Mouse (Mus musculus): ENCODE measurements around the gene Serpine1. TPM values are rescaled to one million over a fixed set of nuclear protein-coding genes. Genes with fewer than 3 reads are reported as not detected.

Gene Serpine1
- polyA plus RNA-seq, 1 experiment from 2014 or later, result 0.05 TPM

DNA sequence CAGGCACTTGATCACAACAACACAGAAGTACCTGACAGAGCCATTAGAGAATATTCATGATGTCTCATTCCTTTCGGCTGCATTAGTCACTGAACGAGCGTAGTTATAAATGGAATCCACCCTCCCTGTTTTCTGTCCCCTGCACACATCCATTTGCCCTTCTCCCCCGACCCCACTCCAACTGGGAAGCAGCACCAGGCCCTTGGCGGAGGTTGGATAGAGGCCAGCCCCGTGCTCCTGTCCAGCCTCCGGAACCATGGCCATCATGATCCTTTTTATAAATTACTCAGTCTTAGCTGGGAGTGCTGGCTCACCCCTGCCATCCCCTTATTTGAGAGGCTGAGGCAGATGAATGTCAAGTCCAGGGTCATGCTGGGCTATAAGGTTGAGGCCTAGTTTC, 17.8 kb downstream of the Serpine1 start:
- Histone ChIP-seq H3K4me1 (replicated peaks) (no peaks in the 10 kb centered on the region), H3K27ac (no peak overlapping the region), H3K9me3 (replicated peaks) (no peaks in the 10 kb centered on the region), H3K27me3 (0 out of 2 replicates have a peak, but pooled peaks cover 3% of the 10 kb centered on the region), H3K36me3 (no peaks in the 10 kb centered on the region), H3K4me3 (replicated peaks) (no peak overlapping the region), H3K4me2 (no peak overlapping the region), H3K9ac (no peak overlapping the region)
- WGBS (ENCODE audit: insufficient replicate concordance), result 71% methylated on average over 7 of the region's 7 CpGs
- no peak for DNase-seq
- no peak for ATAC-seq (ENCODE audit: low read depth)

DNA sequence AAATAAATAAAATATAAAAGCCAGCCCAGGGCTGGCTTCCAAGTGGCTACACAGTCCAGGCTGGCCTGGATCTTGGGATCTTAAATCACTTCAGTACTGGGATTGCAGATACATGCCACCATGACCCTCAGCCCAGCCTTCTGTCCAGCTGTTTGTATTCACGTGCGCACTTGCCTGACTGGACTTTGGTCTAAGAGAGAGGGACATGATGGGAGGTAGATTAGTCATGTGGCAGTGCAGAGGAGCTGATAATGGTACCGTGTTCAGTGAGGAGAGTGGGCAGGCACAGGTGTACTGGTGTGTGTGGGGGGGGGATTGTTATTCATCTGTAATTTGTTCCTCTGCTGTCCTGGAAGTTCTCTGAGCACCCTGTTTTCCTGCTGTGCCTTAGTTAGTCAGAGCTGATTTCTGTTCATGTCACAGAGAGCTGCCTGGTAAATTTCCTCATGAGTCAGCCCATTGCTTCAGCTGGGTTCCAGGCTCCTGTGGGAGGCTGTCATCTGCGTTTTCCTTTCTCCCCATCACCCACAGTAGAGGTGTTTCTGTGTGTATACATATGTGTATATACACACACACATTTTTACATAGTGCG, 20.1 kb downstream of the Serpine1 start:
- ATAC-seq (ENCODE audit: low read depth), result no peak
- H3K36me3 ChIP-seq, result no peaks in the 10 kb centered on the region
- H3K27ac ChIP-seq, result no peak overlapping the region
- H3K27me3 ChIP-seq, result peaks cover 12% of the 10 kb centered on the region; the same call in 1 of the 2 replicates
- no peak overlapping the region for H3K4me3 ChIP-seq (replicated peaks)
- DNase-seq, result no peak
- no peak overlapping the region for H3K4me2 ChIP-seq
- no peaks in the 10 kb centered on the region for H3K9me3 ChIP-seq (replicated peaks)
- H3K9ac ChIP-seq, result no peak overlapping the region
- no peaks in the 10 kb centered on the region for H3K4me1 ChIP-seq (replicated peaks)
- 66% methylated on average over 5 of the region's 5 CpGs for WGBS (ENCODE audit: insufficient replicate concordance)

DNA sequence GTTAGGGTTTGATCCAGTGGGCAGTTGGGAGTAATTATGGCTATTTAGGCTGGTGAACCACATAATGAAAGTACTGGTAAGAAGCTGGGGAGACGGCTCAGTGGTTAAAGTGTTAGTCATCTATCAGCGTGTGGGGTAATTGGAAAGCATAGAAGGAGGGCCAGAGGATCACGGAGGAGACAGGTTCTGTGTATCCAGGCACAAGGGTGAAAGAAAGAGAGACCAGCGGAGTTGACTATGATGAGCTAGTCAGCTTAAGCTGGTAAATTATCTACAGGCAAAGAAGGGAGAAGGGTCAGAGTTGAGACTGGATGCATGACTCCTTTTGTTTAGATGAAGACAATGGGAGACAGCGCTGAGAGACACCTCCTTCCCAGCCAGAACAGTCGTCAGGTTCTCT, 20.9 kb downstream of the Serpine1 start:
- H3K4me2 ChIP-seq, result no peak overlapping the region
- no peak overlapping the region for H3K27ac ChIP-seq
- no peak for ATAC-seq (ENCODE audit: low read depth)
- H3K4me1 ChIP-seq (replicated peaks), result peaks cover 4% of the 10 kb centered on the region
- H3K9me3 ChIP-seq (replicated peaks), result no peaks in the 10 kb centered on the region
- no peak for DNase-seq
- peaks cover 9% of the 10 kb centered on the region; the same call in 1 of the 2 replicates for H3K27me3 ChIP-seq
- H3K36me3 ChIP-seq, result no peaks in the 10 kb centered on the region
- H3K4me3 ChIP-seq (replicated peaks), result no peak overlapping the region
- 51% methylated on average over 6 of the region's 6 CpGs for WGBS (ENCODE audit: insufficient replicate concordance)
- H3K9ac ChIP-seq, result no peak overlapping the region

DNA sequence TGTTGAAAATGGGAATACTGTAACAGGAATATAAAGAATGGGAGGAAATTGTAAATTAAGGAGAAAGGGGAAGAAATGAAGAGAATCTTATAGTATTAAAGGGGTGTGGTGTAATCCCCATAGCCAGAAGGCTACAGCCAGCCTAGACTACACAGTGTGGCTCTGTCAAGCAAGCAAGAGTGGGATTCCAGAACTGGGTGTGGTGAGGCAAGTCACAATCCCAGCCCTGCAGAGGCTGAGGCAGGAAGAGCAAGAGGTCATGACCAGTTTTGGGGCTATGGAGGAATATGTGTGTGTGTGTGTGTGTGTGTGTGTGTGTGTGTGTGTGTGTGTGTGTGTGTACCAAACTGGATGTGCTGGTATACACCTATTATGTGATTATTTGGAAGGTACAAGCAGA, 25.1 kb downstream of the Serpine1 start:
- Histone ChIP-seq H3K9ac (no peak overlapping the region), H3K4me2 (no peak overlapping the region), H3K27ac (no peak overlapping the region), H3K9me3 (replicated peaks) (no peaks in the 10 kb centered on the region), H3K4me1 (replicated peaks) (peaks cover 22% of the 10 kb centered on the region), H3K27me3 (peaks cover 9% of the 10 kb centered on the region; the same call in 1 of the 2 replicates), H3K36me3 (peaks cover 13% of the 10 kb centered on the region), H3K4me3 (replicated peaks) (no peak overlapping the region)
- no peak for DNase-seq
- ATAC-seq (ENCODE audit: low read depth), result no peak

DNA sequence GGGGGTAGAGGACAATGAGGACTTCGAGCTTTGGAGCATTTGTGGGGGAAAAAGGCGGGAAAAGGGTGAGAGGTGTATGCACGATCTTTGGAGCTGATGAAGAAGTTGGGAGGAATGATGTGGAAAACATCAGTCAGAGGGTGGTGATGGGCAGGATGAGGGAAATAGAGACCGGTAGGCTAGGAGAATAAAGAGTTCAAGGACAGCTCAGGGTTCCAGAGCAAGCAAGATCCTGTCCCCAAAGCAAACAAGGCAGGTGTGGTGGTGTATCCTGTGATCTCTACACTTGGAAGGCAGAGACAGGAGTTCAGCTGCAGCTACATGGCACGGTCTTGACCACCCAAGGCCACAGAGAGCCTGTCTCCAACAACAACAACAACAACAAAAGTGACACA, 25.7 kb downstream of the Serpine1 start:
- ATAC-seq (ENCODE audit: low read depth), result 0 out of 2 replicates have a peak, but pooled peaks have one; percentile 4

DNA sequence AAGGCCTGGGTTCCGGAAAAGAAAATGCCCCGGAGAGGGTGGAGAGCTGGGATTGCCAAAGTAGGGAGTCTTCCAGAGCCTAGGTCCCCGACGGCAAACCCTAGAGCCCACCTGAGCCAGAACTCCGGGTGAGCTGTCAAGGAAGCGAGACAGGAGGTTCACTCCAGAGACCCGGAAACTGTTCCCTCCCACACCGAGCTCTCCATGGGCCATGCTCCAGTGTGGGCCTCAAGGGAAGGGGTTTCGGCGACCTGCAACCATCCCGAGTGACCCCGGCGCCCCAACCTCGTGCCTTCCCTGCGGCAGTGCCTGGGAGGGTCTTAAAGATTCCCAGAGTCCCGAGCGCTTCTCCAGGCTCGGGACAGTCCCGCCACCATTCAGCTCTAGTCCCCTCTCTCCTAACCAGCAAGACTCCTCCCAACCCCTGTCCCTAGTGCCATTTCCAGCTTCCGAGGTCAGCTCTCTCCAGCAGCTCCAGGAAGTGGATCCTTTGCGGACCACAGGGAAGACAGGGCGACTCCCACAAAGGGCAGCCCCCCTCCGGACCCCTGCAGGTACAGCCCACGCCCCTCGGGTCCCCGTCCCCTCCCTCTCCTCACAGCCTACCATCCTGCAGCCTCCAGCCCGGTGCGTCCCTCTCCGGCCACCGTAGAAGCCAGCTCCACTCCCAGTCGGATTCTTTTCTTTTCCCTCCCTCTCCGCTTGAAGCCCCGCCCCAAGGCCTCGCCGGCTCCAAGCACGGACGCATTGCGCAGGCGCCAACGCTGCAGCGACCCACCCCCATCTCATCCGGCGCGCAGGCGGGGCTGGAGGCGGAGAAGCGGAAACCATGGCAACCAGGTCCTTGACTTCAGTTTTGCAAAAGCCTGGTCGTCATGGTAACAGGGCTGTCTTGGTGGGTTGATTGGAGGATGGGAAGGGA, 26.4 kb downstream of the Serpine1 start, which contains the start of gene Ap1s1:
Ap1s1 (minus strand) TSS at position 734 of the 922 bp plus-strand sequence.
- peak within 1 kb of the TSS; percentile 77 for H3K27ac ChIP-seq
- under 1% methylated on average over 48 of the region's 48 CpGs for WGBS (ENCODE audit: insufficient replicate concordance)
- H3K27me3 ChIP-seq, result peaks cover 9% of the 10 kb centered on the region; the same call in 1 of the 2 replicates
- ATAC-seq (ENCODE audit: low read depth) (peak; percentile 87), DNase-seq (peak; percentile 92)
- H3K9me3 ChIP-seq (replicated peaks), result no peaks in the 10 kb centered on the region
- peaks cover 22% of the 10 kb centered on the region for H3K4me1 ChIP-seq (replicated peaks)
- H3K4me2 ChIP-seq, result peak within 1 kb of the TSS; percentile 93
- H3K4me3 ChIP-seq (replicated peaks), result peak within 1 kb of the TSS; percentile 82
- peaks cover 24% of the 10 kb centered on the region for H3K36me3 ChIP-seq
- H3K9ac ChIP-seq, result peak within 1 kb of the TSS; percentile 86

More for the DNA sequence above, 25.7 kb downstream of the Serpine1 start:
- peak overlapping the region; percentile 82 for H3K4me3 ChIP-seq (replicated peaks)
- H3K27ac ChIP-seq, result no peak overlapping the region
- H3K27me3 ChIP-seq, result peaks cover 9% of the 10 kb centered on the region; the same call in 1 of the 2 replicates
- DNase-seq, result no peak
- peaks cover 20% of the 10 kb centered on the region for H3K36me3 ChIP-seq
- H3K4me1 ChIP-seq (replicated peaks), result peaks cover 22% of the 10 kb centered on the region
- peak overlapping the region; percentile 93 for H3K4me2 ChIP-seq
- H3K9me3 ChIP-seq (replicated peaks), result no peaks in the 10 kb centered on the region
- H3K9ac ChIP-seq, result no peak overlapping the region
- 26% methylated on average over 5 of the region's 5 CpGs for WGBS (ENCODE audit: insufficient replicate concordance)

DNA sequence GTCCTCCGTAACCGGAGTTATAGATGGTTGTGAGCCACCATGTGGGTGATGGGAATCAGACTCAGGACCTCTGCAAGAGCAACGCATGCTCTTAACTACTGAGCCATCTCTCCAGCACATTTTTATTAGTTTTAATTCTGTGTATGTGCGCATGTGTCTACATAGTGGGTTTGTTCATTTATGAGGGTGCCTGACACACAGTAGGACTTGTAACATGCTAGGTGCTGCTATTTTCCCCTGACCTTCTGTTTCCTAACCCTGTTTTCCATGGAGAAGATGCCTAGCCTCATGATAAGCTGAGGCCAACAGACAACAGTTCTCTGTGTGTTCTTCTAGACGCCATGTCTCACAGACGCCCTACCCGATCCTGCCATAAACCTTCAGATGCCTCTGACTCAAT, 28.1 kb downstream of the Serpine1 start:
- Histone ChIP-seq H3K36me3 (peaks cover 40% of the 10 kb centered on the region), H3K27me3 (peaks cover 9% of the 10 kb centered on the region; the same call in 1 of the 2 replicates), H3K4me3 (replicated peaks) (no peak overlapping the region), H3K9me3 (replicated peaks) (no peaks in the 10 kb centered on the region), H3K9ac (no peak overlapping the region), H3K4me1 (replicated peaks) (peaks cover 22% of the 10 kb centered on the region), H3K27ac (no peak overlapping the region), H3K4me2 (no peak overlapping the region)
- WGBS (ENCODE audit: insufficient replicate concordance), result 87% methylated on average over 7 of the region's 7 CpGs
- ATAC-seq (ENCODE audit: low read depth) (no peak), DNase-seq (no peak)

DNA sequence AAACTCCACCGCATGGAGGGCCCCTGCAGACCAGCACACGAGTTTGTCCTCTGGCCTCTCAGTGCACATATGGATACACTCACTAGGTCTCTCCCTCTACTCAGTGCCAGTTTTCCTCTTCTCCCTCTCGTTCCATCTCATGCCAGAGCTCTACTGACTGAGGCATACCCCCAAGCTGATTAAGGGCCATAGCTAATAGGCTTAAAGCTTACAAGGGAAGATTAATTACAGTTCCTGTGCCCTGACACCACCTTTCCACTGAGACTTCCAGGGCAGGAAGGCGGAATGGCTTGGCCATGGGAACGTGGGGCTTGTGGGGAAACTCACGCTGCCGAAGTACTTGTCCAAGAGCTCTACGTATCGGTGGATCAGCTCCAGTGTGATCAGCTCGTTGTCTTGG, 30.6 kb downstream of the Serpine1 start:
- Histone ChIP-seq H3K9me3 (replicated peaks) (no peaks in the 10 kb centered on the region), H3K4me2 (no peak overlapping the region), H3K4me1 (replicated peaks) (peaks cover 21% of the 10 kb centered on the region), H3K4me3 (replicated peaks) (no peak overlapping the region), H3K27me3 (no peaks in the 10 kb centered on the region), H3K27ac (no peak overlapping the region), H3K36me3 (peaks cover 65% of the 10 kb centered on the region), H3K9ac (no peak overlapping the region)
- no peak for DNase-seq
- 80% methylated on average over 10 of the region's 10 CpGs for WGBS (ENCODE audit: insufficient replicate concordance)
- no peak for ATAC-seq (ENCODE audit: low read depth)

DNA sequence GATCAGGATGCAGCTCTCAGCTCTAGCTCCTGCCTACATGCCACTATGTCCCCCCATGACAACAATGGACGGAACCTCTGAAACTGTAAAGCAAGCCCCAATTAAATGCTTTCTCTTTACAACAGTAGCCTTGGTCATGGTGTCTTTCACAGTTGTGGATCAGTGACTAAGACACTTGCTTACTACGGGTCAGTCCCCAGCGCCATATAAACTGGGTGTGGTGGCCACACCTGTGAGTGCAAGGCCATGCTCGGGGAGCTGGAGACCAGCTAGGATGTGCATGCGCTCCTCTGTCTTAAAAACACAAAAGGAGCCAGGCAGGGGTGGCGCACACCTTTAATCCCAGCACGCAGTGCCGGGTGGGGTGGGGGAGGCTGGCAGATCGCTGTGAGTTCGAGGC, 32.6 kb downstream of the Serpine1 start:
- peaks cover 1% of the 10 kb centered on the region; the same call in 1 of the 2 replicates for H3K4me1 ChIP-seq (replicated peaks)
- H3K9ac ChIP-seq, result no peak overlapping the region
- no peak overlapping the region for H3K4me2 ChIP-seq
- no peak overlapping the region for H3K27ac ChIP-seq
- WGBS (ENCODE audit: insufficient replicate concordance), result 88% methylated on average over 10 of the region's 10 CpGs
- H3K36me3 ChIP-seq, result peaks cover 76% of the 10 kb centered on the region
- DNase-seq (no peak), ATAC-seq (ENCODE audit: low read depth) (no peak)
- no peak overlapping the region for H3K4me3 ChIP-seq (replicated peaks)
- no peaks in the 10 kb centered on the region for H3K9me3 ChIP-seq (replicated peaks)
- no peaks in the 10 kb centered on the region for H3K27me3 ChIP-seq

DNA sequence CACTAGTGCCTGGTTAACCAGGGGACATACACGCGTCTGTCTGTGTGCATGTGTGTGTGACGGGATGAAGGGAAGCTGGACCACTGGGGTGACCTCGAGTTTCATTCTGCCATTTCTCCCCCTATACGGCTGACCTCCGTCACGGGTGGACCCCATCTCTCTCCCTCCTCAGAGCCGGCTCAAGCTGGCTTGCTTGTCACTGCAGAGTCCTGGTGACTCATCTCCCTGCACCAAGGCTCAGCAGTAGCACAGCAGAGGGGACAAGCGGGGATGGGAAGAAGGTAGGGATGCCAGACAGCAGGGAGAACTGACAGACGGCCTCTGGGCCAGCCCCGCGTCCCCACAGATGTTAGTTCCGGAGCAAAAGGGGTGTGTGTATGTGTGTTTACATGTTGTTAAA, 35.9 kb downstream of the Serpine1 start:
- Histone ChIP-seq H3K36me3 (peaks cover 55% of the 10 kb centered on the region), H3K4me2 (no peak overlapping the region), H3K4me1 (replicated peaks) (peaks cover 28% of the 10 kb centered on the region), H3K27ac (no peak overlapping the region), H3K4me3 (replicated peaks) (no peak overlapping the region), H3K9ac (no peak overlapping the region), H3K27me3 (peaks cover 20% of the 10 kb centered on the region), H3K9me3 (replicated peaks) (no peaks in the 10 kb centered on the region)
- 81% methylated on average over 13 of the region's 13 CpGs for WGBS (ENCODE audit: insufficient replicate concordance)
- ATAC-seq (ENCODE audit: low read depth), result no peak
- no peak for DNase-seq

DNA sequence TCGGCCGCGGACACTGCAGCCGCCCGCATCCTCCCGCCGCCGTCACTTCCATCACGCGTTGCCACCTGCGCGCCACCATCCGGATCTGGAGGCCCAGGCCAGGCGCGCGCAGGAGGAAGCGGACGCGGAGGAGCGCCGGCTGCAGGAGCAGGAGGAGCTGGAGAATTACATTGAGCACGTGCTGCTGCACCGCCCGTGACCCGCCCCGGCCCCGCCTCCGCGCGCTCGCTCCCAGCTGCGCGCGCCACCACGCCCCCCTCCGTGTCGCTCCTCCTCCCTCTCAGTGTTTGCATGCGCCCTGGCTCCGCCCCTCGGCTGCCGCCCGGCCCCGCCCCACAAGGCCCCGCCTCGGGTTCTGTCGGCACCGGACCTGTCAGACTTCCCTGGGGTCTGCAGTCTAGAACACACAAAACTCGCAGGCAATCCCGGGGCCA, 39.4 kb downstream of the Serpine1 start:
- under 1% methylated on average over 48 of the region's 49 CpGs for WGBS (ENCODE audit: insufficient replicate concordance)
- Histone ChIP-seq H3K27me3 (peaks cover 56% of the 10 kb centered on the region), H3K9ac (peak overlapping the region; percentile 68), H3K4me2 (peak overlapping the region; percentile 87), H3K4me1 (replicated peaks) (peaks cover 50% of the 10 kb centered on the region), H3K4me3 (replicated peaks) (peak overlapping the region; percentile 59), H3K9me3 (replicated peaks) (no peaks in the 10 kb centered on the region), H3K36me3 (peaks cover 22% of the 10 kb centered on the region), H3K27ac (peak overlapping the region; percentile 43; the same call in 1 of the 2 replicates)
- ATAC-seq (ENCODE audit: low read depth), result peak; percentile 87
- peak; percentile 91 for DNase-seq

Measured in liver, embryonic 13.5 days (tissue).